Mouse (Mus musculus) gastrocnemius, adult 18-20 months (tissue): Measurements from ENCODE around the gene Nt5c2. TPM values are rescaled to one million over a fixed set of nuclear protein-coding genes. Genes with fewer than 3 reads are reported as not detected.

ENCODE experiments used
- DNase-seq: peaks from one replicate; pipeline ENCODE4 v3.0.0; 2021; ENCODE audit warnings: low spot score
- total RNA-seq, 2 experiments: library from RNA; stranded (reverse); gene quantifications; 2 replicates each; pipeline ENCODE4 v1.2.3; 2021

Gene Nt5c2
- total RNA-seq, 2 experiments from 2014 or later = 11.4 to 12.3 TPM

DNA sequence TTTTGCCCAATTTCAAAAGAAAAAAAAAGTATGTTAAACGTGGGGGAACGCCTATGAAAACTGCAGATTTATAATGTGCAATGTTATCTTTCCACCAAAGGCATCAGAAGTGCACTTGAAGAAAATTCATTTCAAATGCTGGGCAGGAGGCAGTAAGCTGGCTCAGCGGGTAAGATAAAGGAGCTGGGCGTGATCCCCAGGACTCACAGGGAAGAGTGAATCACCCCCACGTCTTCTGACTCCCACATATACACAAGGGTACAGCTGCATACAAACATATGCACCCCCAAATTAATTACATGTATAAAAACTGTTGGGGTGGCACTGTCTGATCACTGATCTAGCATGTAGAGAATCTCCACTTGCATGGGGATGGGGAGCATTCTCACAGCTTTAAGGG, 82.3 kb downstream of the Nt5c2 start:
- no peak for DNase-seq

DNA sequence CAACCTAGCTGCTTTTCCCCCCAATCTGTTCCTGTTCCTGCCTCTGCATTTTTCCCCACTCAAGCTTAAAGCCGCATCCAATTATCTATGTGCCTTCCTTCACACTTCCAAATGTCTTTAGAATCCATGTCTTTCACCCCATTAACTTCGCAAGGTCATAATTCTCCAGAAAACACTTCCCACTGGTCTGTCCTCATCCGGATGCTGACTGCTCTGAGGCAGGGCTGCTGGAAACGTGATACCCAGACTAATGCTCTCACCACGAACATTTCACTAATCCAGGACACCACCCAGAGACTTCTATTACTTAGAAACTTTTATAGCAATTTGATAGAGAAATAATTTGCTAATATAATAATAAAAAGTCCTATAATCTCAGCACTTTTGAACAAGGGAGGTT, 84.9 kb downstream of the Nt5c2 start:
- peak; percentile 21 for DNase-seq

DNA sequence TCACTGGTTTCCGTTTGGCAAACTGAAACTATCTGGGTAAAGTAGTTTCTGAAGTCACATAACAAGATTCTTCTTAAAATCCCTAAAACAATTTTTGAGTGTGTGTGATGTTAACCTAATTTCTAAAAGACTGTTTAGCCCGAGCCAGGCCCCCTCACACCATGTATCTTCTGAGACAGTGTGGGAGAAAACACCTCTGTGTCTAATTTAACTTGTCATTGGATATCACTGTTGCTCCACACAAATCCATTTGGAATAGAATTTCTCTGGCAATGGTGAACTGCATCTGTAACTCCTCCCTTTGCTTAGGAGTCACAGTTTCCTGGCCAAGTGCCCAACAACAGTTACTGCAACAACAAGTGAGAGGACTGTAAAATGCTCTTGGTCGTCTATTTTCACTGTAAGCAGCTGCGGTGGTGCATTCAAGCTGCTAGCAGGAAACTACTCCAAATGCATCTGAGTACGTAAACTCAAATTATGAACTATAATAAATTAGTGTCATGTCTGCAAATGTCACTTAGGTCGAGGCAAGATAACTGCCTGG, 85.8 kb downstream of the Nt5c2 start:
- DNase-seq = peak; percentile 89

DNA sequence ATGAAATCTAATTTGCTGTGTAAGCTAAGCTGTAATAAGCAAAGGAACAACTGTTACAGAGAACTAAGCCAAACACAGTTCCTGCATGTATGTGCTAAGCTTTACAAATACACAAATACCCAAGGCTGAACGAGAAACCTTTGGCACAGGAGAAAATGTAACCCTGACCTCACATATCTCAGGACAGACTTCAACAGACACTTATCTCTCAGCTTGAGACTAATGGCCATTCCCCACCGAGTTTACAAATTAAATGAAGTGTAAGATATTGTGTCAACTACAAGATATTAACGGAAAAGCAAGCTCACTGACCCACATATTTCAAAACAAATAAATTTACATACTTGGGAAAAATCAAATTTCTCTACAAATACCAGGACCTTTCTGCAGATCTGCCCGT, 86.8 kb downstream of the Nt5c2 start:
- DNase-seq = no peak

DNA sequence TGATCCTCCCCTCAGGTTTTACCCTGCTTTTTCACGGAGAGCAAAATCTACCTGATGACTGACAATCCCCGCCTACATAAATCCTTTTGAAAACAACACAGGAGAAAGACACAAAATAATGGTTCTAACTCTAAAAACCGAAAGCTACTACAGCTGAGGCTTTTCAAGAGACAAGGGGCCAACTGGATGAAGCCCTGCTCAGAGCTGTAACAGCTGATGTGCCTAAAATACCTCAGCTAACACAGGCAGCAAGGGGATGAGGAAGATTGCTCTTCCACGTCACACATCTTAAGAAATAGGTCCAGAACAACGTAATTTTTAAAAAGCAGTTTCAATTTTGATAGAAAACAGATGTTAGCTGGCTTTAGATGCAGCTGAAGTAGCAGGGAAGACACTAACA, 88.0 kb downstream of the Nt5c2 start:
- no peak for DNase-seq

DNA sequence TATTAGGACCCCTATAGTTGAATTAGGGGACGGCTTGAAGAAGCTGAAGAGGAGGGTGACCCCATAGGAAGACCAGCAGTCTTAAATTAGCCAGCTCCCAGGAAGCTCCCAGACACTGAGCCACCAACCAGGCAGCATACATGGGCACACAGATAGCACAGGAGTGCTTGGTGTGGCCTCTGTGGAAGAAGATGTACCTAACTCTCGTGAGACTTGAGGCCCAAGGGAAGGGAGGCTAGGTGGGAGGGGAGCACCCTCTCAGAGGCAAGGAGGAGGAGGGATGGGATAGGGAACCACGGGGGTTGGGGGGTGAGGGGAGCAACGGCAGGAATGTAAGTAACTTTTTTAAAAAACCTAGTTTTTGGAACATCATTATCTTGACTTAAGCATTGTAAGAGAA, 88.6 kb downstream of the Nt5c2 start:
- no peak for DNase-seq

DNA sequence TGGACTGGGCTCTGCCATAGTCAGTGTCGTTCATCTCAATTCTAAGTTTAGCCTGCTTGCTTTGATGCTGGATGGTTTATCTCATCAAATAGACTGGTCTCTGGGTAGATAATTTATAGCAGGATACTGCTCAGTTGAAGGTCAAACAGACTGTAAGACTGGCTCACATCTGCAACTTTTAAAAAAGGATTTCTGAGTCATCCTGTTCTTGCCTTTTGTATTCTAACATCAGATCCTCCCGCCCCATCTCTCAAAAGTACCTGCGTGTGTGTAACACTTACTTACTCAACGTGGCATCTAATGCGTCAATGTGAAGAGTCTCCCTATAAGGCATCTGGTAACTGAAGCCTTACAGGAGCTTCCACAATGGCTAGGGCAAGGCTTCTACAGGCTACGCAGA, 94.4 kb downstream of the Nt5c2 start:
- DNase-seq = no peak

DNA sequence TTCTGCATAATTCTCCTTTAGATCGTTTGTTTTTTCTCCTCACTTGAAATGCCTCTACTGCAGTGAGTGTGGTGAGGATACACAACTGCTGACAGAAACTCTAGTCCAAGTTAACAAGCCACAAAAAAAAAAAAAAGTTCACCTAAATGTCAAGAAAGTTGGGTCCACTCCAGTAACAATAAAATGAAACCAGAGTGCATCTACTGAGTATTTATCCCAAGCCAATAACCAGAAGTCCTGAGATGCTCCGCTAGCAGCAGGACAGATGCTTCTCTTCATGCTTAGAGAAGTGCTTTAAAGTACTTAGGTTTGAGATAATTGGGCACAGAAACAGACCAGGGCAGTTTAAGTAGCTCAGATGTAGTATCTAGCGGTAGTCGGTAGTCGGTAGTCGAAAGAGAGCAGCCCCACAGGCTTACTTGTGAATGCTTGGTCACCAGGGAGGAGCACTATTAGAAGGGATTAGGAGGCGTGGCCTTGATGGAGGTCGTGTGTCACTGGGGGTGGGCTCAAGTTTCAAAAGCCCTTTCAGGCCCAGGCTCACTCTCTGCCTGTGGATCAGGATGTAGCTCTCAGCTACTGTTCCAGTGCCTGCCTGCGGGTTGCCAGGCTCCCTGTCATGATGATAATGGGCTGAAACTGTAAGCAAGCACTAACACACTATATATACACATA, 99.4 kb downstream of the Nt5c2 start:
- DNase-seq = peak; percentile 30

DNA sequence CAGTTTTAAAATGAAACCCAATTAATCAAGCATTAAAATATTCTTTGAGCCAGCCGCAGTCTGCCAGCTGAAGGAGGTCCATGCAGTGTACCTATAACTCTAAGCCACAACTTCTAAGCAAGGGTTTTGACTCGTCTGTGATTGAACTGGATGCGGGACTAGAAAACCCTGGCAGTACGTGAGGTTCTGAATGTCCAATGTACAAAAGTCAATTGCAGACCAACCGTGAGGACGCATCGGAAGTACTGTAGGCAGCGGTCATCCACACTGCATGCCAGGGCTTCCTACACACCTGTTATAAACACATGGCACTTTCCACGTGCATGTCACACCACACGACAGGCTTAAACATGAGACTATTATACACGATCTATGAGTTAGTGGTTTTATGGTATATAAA, 101.3 kb downstream of the Nt5c2 start:
- DNase-seq = no peak

DNA sequence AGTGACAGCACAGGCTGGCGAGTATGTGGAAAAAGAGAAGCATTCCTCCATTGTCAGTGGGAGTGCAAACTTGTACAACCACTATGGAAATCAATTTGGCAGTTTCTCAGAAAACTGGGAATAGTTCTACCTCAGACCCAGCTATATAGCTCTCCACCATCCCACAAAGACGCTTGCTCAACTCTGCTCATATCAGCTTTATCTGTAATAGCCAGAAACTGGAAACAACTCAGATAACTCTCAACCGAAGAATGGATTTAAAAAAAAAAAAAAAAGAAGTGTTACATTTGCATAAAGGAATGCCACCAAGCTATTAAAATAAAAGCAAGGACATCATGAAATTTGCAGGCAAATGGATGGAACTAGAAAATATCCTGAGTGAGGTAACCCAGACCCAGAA, 103.5 kb downstream of the Nt5c2 start:
- DNase-seq = no peak

DNA sequence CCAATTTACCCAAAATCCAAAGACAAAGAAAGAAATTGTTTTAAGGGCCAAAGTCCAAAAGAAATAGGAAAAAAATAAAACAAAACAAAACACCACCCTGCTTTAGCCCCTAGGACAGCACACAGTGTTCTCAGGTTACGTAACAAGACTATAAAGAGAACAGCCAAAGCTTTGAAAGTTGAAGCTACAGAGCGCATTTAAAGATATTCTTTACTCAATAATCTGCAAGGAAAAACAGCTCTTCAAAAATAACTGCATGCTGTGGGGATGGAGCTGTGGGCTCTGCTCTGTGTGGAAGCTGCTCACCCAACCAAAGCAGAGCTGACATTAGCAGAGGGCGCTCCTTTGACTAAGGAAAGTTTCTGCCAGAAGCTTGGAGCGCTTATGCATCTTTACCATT, 106.0 kb downstream of the Nt5c2 start:
- peak; percentile 41 for DNase-seq

DNA sequence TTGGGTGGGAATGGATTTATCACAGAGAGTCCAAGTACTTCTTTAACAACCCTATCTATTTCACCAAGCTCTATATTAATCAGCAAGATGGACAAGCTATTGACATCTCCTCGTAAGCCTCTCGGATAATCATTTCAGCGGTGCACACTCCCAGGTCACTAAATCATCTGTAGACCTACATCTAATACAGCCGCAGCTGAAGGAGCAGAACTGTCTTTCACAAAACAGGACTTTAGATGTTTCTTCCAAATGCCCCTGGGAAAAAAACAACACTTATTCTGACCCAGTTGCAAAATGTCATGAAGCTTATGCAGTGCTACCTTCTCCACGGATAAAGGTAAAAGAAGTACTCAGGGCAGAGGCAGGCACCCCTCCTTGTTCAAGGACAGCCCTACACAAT, 106.7 kb downstream of the Nt5c2 start:
- no peak for DNase-seq

DNA sequence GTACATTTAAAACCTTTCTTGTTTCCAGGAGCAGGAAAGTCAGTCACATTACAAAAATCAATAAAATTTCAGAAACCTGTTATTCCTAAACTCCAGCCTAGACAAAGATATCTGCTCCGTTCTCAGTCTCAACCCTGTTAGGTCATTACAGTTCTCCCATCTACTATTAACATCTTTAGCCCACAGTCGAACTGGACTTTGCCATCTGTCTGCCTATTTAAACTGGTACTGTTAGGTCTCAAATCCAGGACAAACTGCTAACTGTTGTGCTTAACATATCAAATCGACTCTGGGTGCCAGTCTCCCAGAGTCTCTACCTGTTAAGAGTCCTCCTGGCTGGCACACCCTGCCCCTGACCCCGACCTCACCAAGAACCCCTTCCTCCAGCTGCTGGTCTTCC, 109.0 kb downstream of the Nt5c2 start:
- no peak for DNase-seq

DNA sequence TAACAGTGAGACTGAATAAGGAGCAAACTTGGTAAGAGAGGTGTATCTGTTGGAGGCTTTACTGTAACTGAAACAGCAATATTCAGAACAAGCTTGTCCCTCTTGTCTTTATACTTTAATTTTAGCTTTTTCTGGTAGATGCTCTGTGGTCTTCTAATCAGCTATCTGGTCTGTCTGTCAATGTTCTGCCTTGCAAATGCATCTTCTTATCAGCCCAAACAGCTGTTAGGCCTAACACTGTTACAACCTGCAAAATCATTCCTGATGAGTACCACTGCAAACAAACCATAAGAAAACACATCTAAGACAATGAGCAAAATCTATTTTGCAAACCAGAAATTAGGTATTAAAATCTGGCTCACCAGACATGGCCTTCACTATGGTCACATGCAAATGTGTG, 109.6 kb downstream of the Nt5c2 start:
- DNase-seq = no peak

DNA sequence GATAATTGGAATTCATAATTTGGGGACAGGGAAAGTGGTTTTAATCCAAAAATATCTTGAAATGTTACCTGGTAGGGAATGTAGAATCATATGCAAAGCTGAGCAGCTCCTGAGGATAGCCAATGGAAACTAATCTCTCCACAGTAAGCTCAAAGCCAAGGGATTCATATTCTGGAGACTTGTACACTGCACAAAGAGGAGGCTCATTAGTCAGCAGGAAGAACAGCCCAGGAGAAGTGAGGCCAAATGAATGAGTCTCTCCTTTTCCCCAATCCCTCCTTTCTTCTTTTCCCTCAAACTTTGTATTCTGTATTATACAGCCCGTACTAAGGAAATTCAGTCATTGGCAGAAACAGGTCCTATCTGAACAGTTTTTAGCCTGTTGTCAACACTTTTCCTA, 110.0 kb downstream of the Nt5c2 start:
- no peak for DNase-seq

DNA sequence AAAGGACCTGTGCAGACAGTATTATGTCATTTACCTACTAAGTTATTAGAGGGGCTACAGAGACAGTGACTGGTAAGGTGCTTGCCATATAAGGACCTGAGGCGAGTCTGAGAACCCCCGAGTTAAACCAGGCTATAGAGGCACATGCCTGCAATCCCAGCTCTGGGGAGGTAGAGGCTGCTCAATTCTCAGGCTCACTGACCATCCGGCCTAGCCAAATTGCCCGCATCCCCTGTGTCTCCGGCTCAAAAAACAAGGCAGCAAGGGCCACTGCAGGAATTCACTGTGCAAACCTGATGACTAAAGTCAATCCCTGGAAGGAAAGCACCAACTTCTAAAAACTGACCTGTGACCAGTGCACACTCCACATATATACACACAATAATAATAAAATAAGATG, 111.6 kb downstream of the Nt5c2 start:
- no peak for DNase-seq

DNA sequence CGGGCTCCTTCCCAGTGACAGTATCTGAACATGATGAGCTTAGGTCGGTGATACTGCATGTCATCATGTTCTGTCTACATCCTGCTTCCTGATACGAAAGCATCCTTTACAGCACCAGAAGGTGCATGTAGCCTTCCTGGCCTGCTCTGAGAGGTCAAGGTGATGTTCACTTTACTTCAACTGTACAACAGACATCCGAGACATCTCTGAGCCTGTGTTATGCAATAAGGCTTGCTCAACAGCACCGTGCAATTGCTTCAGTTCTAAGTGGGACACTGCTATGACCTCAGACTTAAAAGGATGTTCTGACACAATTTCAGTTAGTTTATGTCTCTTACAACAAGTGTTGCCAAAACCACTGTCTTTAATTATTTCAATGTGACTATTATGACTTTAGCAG, 113.6 kb downstream of the Nt5c2 start:
- peak; percentile 62 for DNase-seq

DNA sequence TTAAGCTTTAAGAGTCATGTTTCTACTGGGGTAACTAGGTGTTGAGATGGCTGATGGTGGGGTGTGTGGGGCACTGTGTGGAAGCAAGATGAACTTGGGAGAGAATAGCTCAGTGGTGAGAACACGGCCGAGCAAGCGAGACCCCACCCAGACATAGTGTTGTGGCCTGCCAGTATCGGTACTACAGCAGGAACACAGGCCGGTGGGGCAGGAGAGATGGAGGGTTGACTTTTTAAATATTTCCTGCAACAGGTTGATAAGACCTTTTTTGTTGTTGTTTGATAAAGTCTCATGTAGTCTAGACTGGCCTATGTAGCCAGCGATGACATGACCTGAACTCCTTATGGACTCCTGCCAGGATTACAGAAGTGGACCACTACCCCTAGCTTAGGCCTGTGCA, 114.2 kb downstream of the Nt5c2 start:
- no peak for DNase-seq

DNA sequence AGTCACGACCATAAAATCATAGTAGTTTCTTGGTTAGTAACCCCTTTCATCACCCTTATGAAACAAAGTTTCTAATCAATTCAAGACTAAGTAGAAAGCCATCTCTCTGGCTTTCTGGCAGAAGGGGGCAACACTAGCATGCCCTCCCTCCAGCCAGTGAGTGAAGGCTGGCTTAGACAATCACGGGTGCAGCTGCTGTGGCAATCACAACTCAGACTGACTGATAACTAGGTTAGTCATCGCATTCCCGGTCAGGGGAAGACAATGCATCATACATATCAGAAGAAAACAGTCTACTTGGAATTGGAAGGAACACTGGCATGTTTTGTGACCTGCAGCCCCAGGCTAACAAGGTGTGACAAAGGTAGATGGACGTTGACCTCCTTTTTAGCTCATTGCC, 115.1 kb downstream of the Nt5c2 start:
- DNase-seq = no peak

DNA sequence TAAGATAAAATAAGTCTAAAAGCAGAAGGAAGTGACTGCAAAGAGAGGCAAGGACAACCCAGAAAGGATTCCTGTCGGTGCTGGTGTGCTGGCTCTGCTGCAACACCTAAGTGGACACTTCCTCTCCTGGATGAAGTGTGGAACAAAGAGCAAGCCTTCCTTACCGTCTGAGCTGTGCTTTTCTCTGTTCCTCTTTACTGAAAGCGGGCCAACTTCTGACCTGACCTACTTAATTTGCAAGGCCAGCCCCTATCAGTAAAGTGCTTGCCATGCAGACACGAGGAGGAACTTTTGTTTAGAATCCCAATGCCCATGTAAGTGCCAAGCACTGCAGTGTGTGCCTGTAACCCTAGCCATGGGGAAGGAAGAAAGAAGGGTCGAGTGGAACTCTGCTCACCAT, 115.6 kb downstream of the Nt5c2 start:
- DNase-seq = peak; percentile 32

DNA sequence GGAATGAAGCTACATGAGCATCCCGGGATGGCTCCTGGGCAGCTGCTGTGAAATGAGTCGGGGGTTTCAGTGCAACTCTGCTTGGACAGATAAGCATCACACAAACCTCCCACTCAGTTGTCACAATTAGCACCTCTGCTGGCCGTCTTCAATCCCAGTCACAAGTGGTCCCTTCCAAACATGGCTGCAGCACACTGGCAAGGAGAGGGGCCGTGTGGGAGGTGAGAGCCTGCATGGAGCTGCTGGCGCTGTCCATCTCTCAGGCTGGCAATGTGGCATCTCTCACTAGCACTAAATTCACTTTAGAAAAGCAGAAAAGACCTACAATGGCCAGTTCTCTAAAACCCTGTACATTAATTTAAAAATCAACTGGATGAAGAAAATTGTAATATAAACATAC, 116.7 kb downstream of the Nt5c2 start:
- no peak for DNase-seq

DNA sequence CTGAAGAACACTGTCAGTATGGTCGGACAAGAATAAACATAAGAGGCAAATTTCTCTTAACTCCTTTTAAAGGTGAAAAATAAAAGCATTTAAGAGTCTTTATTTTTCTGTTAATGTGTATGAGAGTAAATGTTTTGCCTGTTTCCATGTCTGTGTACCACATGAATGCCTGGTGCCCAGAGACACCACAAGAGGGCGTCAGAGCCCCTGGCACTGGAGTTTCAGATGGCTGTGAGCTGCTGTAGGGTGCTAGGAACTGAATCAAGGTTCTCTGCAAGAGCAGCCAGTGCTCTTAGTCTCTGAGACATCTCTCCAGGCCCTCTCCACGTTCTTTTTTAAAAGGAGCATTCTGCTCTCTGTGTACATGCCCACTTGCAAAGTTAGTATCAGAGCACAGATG, 117.8 kb downstream of the Nt5c2 start:
- DNase-seq = no peak

DNA sequence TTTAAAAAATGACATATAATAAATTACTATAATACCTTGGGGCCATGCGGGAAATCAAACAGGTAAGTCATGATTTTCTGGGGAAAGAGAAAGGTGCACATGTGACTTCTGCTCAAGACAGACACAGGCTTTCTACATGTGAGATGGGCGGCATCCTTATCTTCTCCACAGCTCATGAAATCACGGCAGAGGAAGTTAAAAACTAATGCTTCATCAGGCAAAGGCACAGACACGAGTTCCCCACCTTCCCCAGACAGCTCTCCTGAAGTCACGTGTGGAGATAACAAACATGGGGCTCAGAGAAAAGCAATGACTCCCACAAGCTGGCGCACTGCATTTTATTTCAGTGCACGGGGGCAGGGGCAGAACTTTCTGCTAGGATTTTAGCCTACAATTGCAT, 121.5 kb downstream of the Nt5c2 start:
- no peak for DNase-seq

DNA sequence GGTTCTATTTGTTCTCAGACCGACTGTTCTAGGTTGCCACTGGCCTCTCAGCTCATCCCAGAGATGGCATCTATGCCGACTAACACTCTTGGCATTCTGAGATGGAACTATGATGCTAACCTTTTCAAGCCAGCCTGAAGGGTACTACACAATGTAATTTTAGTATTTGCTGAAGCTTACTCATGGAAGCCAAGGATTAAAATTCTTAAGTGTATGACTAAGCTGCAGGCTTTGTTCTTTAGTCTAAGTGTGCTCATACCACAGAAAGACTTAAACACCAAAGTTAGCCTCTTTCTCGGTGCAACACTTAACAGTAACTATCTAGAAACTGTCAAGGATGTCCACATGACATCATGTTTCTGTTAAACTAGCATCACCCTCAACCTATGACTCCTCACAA, 122.1 kb downstream of the Nt5c2 start:
- DNase-seq = no peak
